Mouse (Mus musculus) liver, embryonic 14.5 days (tissue): ENCODE measurements at regions not wholly inside any gene's neighbourhood (a gene's known extent, or its start where the extent isn't known, plus 50 kb on each side); places are given as distances from the start of the nearest gene placed in this dataset.

Source experiments
- ATAC-seq: fragments of 200-750 bp; cut with Nextera tagmentation; 2 replicates; pipeline ENCODE4 v1.8.0; 2017; ENCODE audit warnings: moderate number of reproducible peaks, mild to moderate bottlenecking, moderate library complexity; ENCODE audit not compliant: insufficient read depth
- DNase-seq, 3 experiments: peaks; one replicate each; pipeline ENCODE4 v3.0.0-alpha.2; 2012 to 2013; ENCODE audit warnings: low read depth in 3 of 3, low spot score in 3 of 3
- H3K27ac ChIP-seq: fragments of 300-500 bp; sonication (generic); 2 replicates; pipeline ENCODE4 v1.5.1; 2014; ENCODE audit warnings: moderate library complexity, mild to moderate bottlenecking, control low read depth, inconsistent platforms
- H3K27me3 ChIP-seq: fragments of 300-500 bp; sonication (generic); 2 replicates; pipeline ENCODE4 v1.6.1; 2014; ENCODE audit warnings: mild to moderate bottlenecking, low read length, moderate library complexity; ENCODE audit not compliant: control insufficient read depth, insufficient read depth
- H3K36me3 ChIP-seq: fragments of 300-500 bp; sonication (generic); replicated peaks from 2 replicates; pipeline ENCODE4 v1.6.1; 2014; ENCODE audit warnings: low read depth; ENCODE audit not compliant: control insufficient read depth, insufficient read depth
- H3K4me1 ChIP-seq, 2 experiments: fragments of 200-500 bp in 1 of 2; fragments of 300-500 bp in 1 of 2; sonication (generic) in 1 of 2; replicated peaks; 2 replicates each; pipeline ENCODE4 v1.6.1; 2012 to 2014; ENCODE audit warnings: antibody characterized with exemption in 1 of 2, inconsistent platforms in 1 of 2, low read length in 1 of 2; ENCODE audit not compliant: control insufficient read depth in 2 of 2, insufficient read depth in 2 of 2
- H3K4me2 ChIP-seq: fragments of 300-500 bp; sonication (generic); 2 replicates; pipeline ENCODE4 v1.6.1; 2014; ENCODE audit warnings: low read depth, mild to moderate bottlenecking, control low read depth, moderate library complexity
- H3K4me3 ChIP-seq, 2 experiments: fragments of 200-500 bp in 1 of 2; fragments of 300-500 bp in 1 of 2; sonication (generic) in 1 of 2; 2 replicates each; pipeline ENCODE4 v1.5.1; 2012 to 2014; ENCODE audit warnings: low read depth in 2 of 2, low read length in 2 of 2, mild to moderate bottlenecking in 2 of 2, control low read depth in 1 of 2, inconsistent platforms in 1 of 2, moderate library complexity in 1 of 2; ENCODE audit not compliant: insufficient read depth in 1 of 2
- H3K9ac ChIP-seq: fragments of 300-500 bp; sonication (generic); replicated peaks from 2 replicates; pipeline ENCODE4 v1.6.1; 2014; ENCODE audit warnings: mild to moderate bottlenecking, control low read depth, moderate library complexity
- H3K9me3 ChIP-seq: fragments of 300-500 bp; sonication (generic); 2 replicates; pipeline ENCODE4 v1.6.1; 2016; ENCODE audit warnings: low read length, mixed read lengths; ENCODE audit not compliant: control insufficient read depth
- CTCF ChIP-seq: IDR thresholded peaks from 2 replicates; pipeline ENCODE4 v1.5.1; 2016; ENCODE audit warnings: antibody characterized with exemption, low read depth, control low read depth
- EP300 ChIP-seq: IDR thresholded peaks from 2 replicates; pipeline ENCODE4 v1.6.1; 2016; ENCODE audit warnings: antibody characterized with exemption, low read depth
- WGBS: fragments of 180-500 bp; shearing (Covaris S2); extraction: QIAGEN DNeasy Blood & Tissue Kit; methylation state at CpG from one replicate; pipeline ENCODE4 v1.1.7; 2014; ENCODE audit not compliant: insufficient replicate concordance; 5-methylcytosine and 5-hydroxymethylcytosine counted together

GRCm38 (mm10) chr14:99812741-99813485 is 471.6 kb downstream of the Klf12 start:
- no peak for DNase-seq
- Histone ChIP-seq H3K9ac (no peak overlapping the region), H3K4me1 (no peaks in the 10 kb centered on the region), H3K9me3 (no peaks in the 10 kb centered on the region), H3K4me3 (no peak overlapping the region), H3K36me3 (no peaks in the 10 kb centered on the region), H3K4me2 (no peak overlapping the region), H3K27me3 (no peaks in the 10 kb centered on the region), H3K27ac (no peak overlapping the region)
- WGBS: 26% methylated on average over 6 of the region's 6 CpGs
- TF ChIP-seq EP300 (no peak), CTCF (no peak)
- ATAC-seq: no peak
